Comparison of ENCODE assay signal across 8 mouse cellular contexts in the genomic region with DNA sequence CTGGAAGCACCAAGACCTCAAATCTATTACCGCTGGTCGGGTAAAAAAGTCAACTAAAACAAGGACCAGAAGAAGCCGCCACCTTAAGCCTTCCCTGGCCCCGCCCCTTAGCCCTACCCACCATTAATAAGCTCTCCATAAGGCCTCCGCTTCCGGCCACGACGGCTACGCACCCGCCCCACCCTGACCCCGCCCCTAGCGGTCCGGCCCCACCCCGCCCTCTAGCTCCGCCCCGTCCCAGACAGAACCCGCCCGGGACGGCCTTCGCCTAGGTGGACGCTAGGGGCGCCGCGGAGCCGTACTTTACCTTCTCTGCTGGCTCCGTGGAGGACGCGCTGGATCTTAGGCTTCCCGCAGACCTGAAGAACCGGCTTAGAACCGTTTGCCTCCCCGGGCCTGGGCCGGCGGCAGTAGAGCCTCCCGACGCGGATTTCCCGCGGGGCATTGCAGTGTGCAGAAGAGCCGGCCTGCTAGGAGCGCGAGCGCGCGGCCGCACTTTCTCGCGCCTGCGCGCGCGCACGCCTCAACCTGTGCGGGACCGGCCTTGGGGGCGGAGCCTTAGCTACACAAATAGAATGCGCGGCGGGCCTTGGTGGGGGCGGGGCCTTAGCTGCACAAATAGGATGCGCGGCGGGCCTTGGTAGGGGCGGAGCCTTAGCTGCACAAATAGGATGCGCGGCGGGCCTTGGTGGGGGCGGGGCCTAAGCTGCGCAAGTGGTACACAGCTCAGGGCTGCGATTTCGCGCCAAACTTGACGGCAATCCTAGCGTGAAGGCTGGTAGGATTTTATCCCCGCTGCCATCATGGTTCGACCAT. TPM values are rescaled to one million over a fixed set of nuclear protein-coding genes. Genes with fewer than 3 reads are reported as not detected.
A peak's percentile ranks its signal among the peaks of the same experiment; 100 is the strongest.
DNase-seq lines count a peak whose midpoint lies in the region; ATAC-seq lines count a peak whose summit lies in the region.

Gene Dhfr (plus strand): TSS at position 271 of the 816 bp plus-strand sequence.
Gene Msh3 (minus strand): TSS at position 548 of the 816 bp plus-strand sequence.

- H3K27ac ChIP-seq in hindbrain, embryonic 11.5 days (ENCODE audit: low read depth, low read length), result peak within 1 kb of the TSS; percentile 77

- peak; percentile 100 for DNase-seq in Muller cell, postnatal 12 days (ENCODE audit: inconsistent ontology term)
- peak; percentile 98 for DNase-seq in cerebellum, adult 9-11 months
- DNase-seq in frontal cortex, adult 2 months (ENCODE audit: extremely low spot score in 1 of 2, low spot score in 1 of 2), result peak; percentile 94 to 97
- DNase-seq in hindbrain, embryonic 11.5 days (ENCODE audit: low spot score), result peak; percentile 98
- peak; percentile 99 for DNase-seq in layer of hippocampus, postnatal 10 days (ENCODE audit: low spot score in 2 of 2)
- peak; percentile 98 for DNase-seq in lung, postnatal 10 days
- DNase-seq in ovary, postnatal 36 days (ENCODE audit: low spot score), result peak; percentile 97
- peak; percentile 97 for DNase-seq in thymus, postnatal 25 days

- H3K36me3 ChIP-seq in hindbrain, embryonic 11.5 days (ENCODE audit: control insufficient read depth, insufficient read depth, low read length), result no peaks in the 10 kb centered on the region

- no peaks in the 10 kb centered on the region for H3K9me3 ChIP-seq in hindbrain, embryonic 11.5 days (ENCODE audit: control insufficient read depth, low read length)

- under 1% methylated on average over 67 of the region's 76 CpGs for WGBS in hindbrain, embryonic 11.5 days

- H3K9ac ChIP-seq in hindbrain, embryonic 11.5 days (ENCODE audit: low read depth, low read length), result peak within 1 kb of the TSS; percentile 64

- H3K4me1 ChIP-seq in hindbrain, embryonic 11.5 days (replicated peaks; ENCODE audit: control insufficient read depth, insufficient read depth, low read length), result no peaks in the 10 kb centered on the region

- peak; percentile 98 for ATAC-seq in hindbrain, embryonic 11.5 days (ENCODE audit: low FRiP score)

- peak within 1 kb of the TSS; percentile 87 for H3K4me2 ChIP-seq in hindbrain, embryonic 11.5 days (replicated peaks; ENCODE audit: low read depth, low read length)

- no peaks in the 10 kb centered on the region for H3K27me3 ChIP-seq in hindbrain, embryonic 11.5 days (ENCODE audit: control insufficient read depth, insufficient read depth, low read length)

- H3K4me3 ChIP-seq in hindbrain, embryonic 11.5 days (ENCODE audit: low read depth, low read length), result peak within 1 kb of the TSS; percentile 48

RNA-seq across cellular contexts. Expression of gene Dhfr, which starts in this region (rescaled TPM):
- polyA plus RNA-seq in frontal cortex, adult 2 months (2012; rRNA removed), result 1.8 and 2.3 TPM in 2 replicates
- polyA plus RNA-seq in hindbrain, embryonic 11.5 days (2014; fragmentation: Nextera tagmentation; extraction: Ambion mirVana), result 20.2 and 20.7 TPM in 2 replicates
- 1 to 10 TPM; 2.0 to 2.1 TPM for total RNA-seq in layer of hippocampus, postnatal 10 days (2021)

RNA-seq across cellular contexts. Expression of gene Msh3, which starts in this region (rescaled TPM):
- 21.2 and 25.4 TPM in 2 replicates for polyA plus RNA-seq in frontal cortex, adult 2 months (2012; rRNA removed)
- 36.1 and 38.7 TPM in 2 replicates for polyA plus RNA-seq in hindbrain, embryonic 11.5 days (2014; fragmentation: Nextera tagmentation; extraction: Ambion mirVana)
- total RNA-seq in layer of hippocampus, postnatal 10 days (2021), result 10 to 100 TPM; 29.4 to 30.9 TPM

Comparison
In these comparisons a context has a peak if more than half of its experiments do, and no peak if none do; other contexts are left out.
1. Peak in every context shown above with its lines: DNase-seq, ATAC-seq, H3K4me3 ChIP-seq and H3K27ac ChIP-seq.